Mouse (Mus musculus) adrenal gland, postnatal 25 days (tissue): Measurements from ENCODE around the gene Gm10377. TPM values are rescaled to one million over a fixed set of nuclear protein-coding genes. Genes with fewer than 3 reads are reported as not detected.
"Not testable (repeated sequence)": the region's sequence is repeated elsewhere in the genome, so short reads cannot be mapped to it uniquely, and the experiment has no call there.

Experiments
- DNase-seq: peaks from one replicate; pipeline ENCODE4 v3.0.0; 2021; ENCODE audit warnings: mixed read lengths
- long read RNA-seq: library from polyadenylated mRNA; stranded (forward); transcript quantifications from one replicate; pipeline ENCODE4 v2.0.0, GENCODE M21; 2021
- total RNA-seq: library from RNA; stranded (reverse); gene quantifications from 2 replicates; pipeline ENCODE4 v1.2.3, GENCODE M21; 2021

Gene Gm10377
- total RNA-seq: not detected in 2 replicates
- long read RNA-seq: 0 reads

- not testable (repeated sequence) for DNase-seq
These were observed at the start of gene Gm10377 for GRCm38 (mm10) chr14:42797887-42798286. Gene Gm10377 (minus strand): TSS chr14:42797987.

GRCm38 (mm10) chr14:42768721-42769120 lies 29.1 kb downstream of the Gm10377 start, which contains the start of gene Gm3015:
Gene Gm3015 (minus strand): TSS chr14:42768821.
- not testable (repeated sequence) for DNase-seq

Other genes starting within 250 kb of the Gm10377 start
- not detected in 2 replicates for gene Gm17124, start 198.1 kb downstream of the Gm10377 start, total RNA-seq
- not detected in 2 replicates for gene Gm3633, start 156.1 kb downstream of the Gm10377 start, total RNA-seq
- not detected in 2 replicates for gene Gm10378, start 142.0 kb downstream of the Gm10377 start, total RNA-seq
- gene Gm3015, start 29.2 kb downstream of the Gm10377 start, total RNA-seq: not detected in 2 replicates
- not detected in 2 replicates for gene Gm21977, start 55.5 kb upstream of the Gm10377 start, total RNA-seq
- not detected in 2 replicates for gene Gm8082, start 195.6 kb upstream of the Gm10377 start, total RNA-seq
- gene Gm10376, start 217.6 kb upstream of the Gm10377 start, total RNA-seq: not detected in 2 replicates